Mouse (Mus musculus) hematopoietic stem cell, adult 5-6 weeks (primary cell): ENCODE data around the gene Prkrip1. TPM values are rescaled to one million over a fixed set of nuclear protein-coding genes. Genes with fewer than 3 reads are reported as not detected.

Source experiments
- ATAC-seq, 2 experiments: fragments of 125-278 bp in 1 of 2; replicated peaks in 1 of 2; 2 replicates each; pipeline ENCODE4 v1.8.0; 2016 to 2017; ENCODE audit warnings: inconsistent platforms in 2 of 2, mild to moderate bottlenecking in 2 of 2, moderate number of reproducible peaks in 2 of 2, low read depth in 1 of 2, moderate TSS enrichment in 1 of 2; ENCODE audit not compliant: low FRiP score in 2 of 2, poor library complexity in 2 of 2, severe bottlenecking in 2 of 2, insufficient read depth in 1 of 2, low TSS enrichment in 1 of 2
- total RNA-seq: library from RNA; stranded (forward); fragments of 172-1452, 232-1000 nt; gene quantifications from 2 replicates; pipeline ENCODE4 v1.2.3, GENCODE M21; 2017

The Prkrip1 gene
- total RNA-seq, 1 experiment from 2014 or later = 55.0 TPM

- no peak for ATAC-seq
Measured at GRCm38 (mm10) chr5:136142746-136143145, 56.0 kb downstream of the Prkrip1 start.

GRCm38 (mm10) chr5:136140057-136140482 is 58.7 kb downstream of the Prkrip1 start:
- peak; percentile 25 to 39; a peak in 1 of 4 replicates for ATAC-seq

- 0 out of 4 replicates have a peak, but pooled peaks of 1 of the 2 experiments have one; percentile 17 for ATAC-seq
Measured at GRCm38 (mm10) chr5:136139393-136139792, 59.4 kb downstream of the Prkrip1 start.

GRCm38 (mm10) chr5:136137658-136138274 is 61.0 kb downstream of the Prkrip1 start:
- ATAC-seq = no peak

GRCm38 (mm10) chr5:136136292-136136990 is 62.3 kb downstream of the Prkrip1 start:
- ATAC-seq = peak in 1 of 2 experiments; percentile 3; a peak in 1 of 4 replicates

- ATAC-seq = peak; percentile 87 to 92
Measured at GRCm38 (mm10) chr5:136135571-136136291, 63.0 kb downstream of the Prkrip1 start, which contains the start of the genes Lrwd1 and Alkbh4. Gene Lrwd1 (minus strand): TSS chr5:136136074. Gene Alkbh4 (plus strand): TSS chr5:136136146.

Other genes starting within 250 kb of the Prkrip1 start
- 3.4 and 3.8 TPM in 2 replicates for gene Ssc4d, start 224.4 kb downstream of the Prkrip1 start, total RNA-seq
- gene Zp3, start 218.9 kb downstream of the Prkrip1 start, total RNA-seq = not detected in 2 replicates
- 3.4 and 4.4 TPM in 2 replicates for gene Dtx2, start 204.2 kb downstream of the Prkrip1 start, total RNA-seq
- not detected in 2 replicates for gene Upk3b, start 160.5 kb downstream of the Prkrip1 start, total RNA-seq
- gene Upk3bl, start 144.5 kb downstream of the Prkrip1 start, total RNA-seq = not detected in 2 replicates
- gene Rasa4, start 115.0 kb downstream of the Prkrip1 start, total RNA-seq = 25.2 and 27.2 TPM in 2 replicates
- gene Polr2j, start 82.3 kb downstream of the Prkrip1 start, total RNA-seq = 73.1 and 96.1 TPM in 2 replicates
- 26.8 and 40.3 TPM in 2 replicates for gene Lrwd1, start 62.9 kb downstream of the Prkrip1 start, total RNA-seq
- 6.6 and 12.6 TPM in 2 replicates for gene Alkbh4, start 62.8 kb downstream of the Prkrip1 start, total RNA-seq
- 25.8 and 26.5 TPM in 2 replicates for gene Orai2, start 28.2 kb downstream of the Prkrip1 start, total RNA-seq
- 3.6 and 7.4 TPM in 2 replicates for gene Sh2b2, start 47.6 kb upstream of the Prkrip1 start, total RNA-seq